Mouse (Mus musculus) hindbrain, postnatal 0 days (tissue): ENCODE data around the gene Usmg5. TPM values are rescaled to one million over a fixed set of nuclear protein-coding genes. Genes with fewer than 3 reads are reported as not detected.

Source experiments
- ATAC-seq: fragments of 200-750 bp; cut with Nextera tagmentation; 2 replicates; pipeline ENCODE4 v1.8.0; 2017; ENCODE audit warnings: mild to moderate bottlenecking, moderate TSS enrichment, moderate library complexity
- DNase-seq: peaks from one replicate; pipeline ENCODE4 v3.0.0-alpha.2; 2015; ENCODE audit warnings: low spot score
- H3K27ac ChIP-seq: fragments of 300-500 bp; sonication (generic); 2 replicates; pipeline ENCODE4 v1.5.1; 2014; ENCODE audit warnings: mild to moderate bottlenecking
- H3K27me3 ChIP-seq: fragments of 300-500 bp; sonication (generic); 2 replicates; pipeline ENCODE4 v1.6.1; 2014; ENCODE audit warnings: low read length, mixed read lengths; ENCODE audit not compliant: insufficient read depth
- H3K36me3 ChIP-seq: fragments of 300-500 bp; sonication (generic); 2 replicates; pipeline ENCODE4 v1.6.1; 2014; ENCODE audit warnings: low read length, mixed read lengths; ENCODE audit not compliant: insufficient read depth
- H3K4me1 ChIP-seq: fragments of 300-500 bp; sonication (generic); 2 replicates; pipeline ENCODE4 v1.6.1; 2014; ENCODE audit warnings: antibody characterized with exemption, low read length, mixed read lengths; ENCODE audit not compliant: insufficient read depth
- H3K4me2 ChIP-seq: fragments of 300-500 bp; sonication (generic); 2 replicates; pipeline ENCODE4 v1.6.1; 2014; ENCODE audit warnings: low read depth, mild to moderate bottlenecking, low read length, moderate library complexity, mixed read lengths
- H3K4me3 ChIP-seq: fragments of 300-500 bp; sonication (generic); 2 replicates; pipeline ENCODE4 v1.5.1; 2014; ENCODE audit warnings: low read length
- H3K9ac ChIP-seq: fragments of 300-500 bp; sonication (generic); replicated peaks from 2 replicates; pipeline ENCODE4 v1.6.1; 2014; ENCODE audit warnings: mild to moderate bottlenecking, low read length, moderate library complexity, mixed read lengths
- H3K9me3 ChIP-seq: fragments of 300-500 bp; sonication (generic); 2 replicates; pipeline ENCODE4 v1.6.1; 2016; ENCODE audit warnings: low read length, mixed read lengths
- CTCF ChIP-seq: IDR thresholded peaks from 2 replicates; pipeline ENCODE4 v1.5.1; 2016; ENCODE audit warnings: antibody characterized with exemption, control low read depth, low read depth
- WGBS: fragments of 180-500 bp; shearing (Covaris S2); extraction: QIAGEN DNeasy Blood & Tissue Kit; methylation state at CpG from one replicate; pipeline ENCODE4 v1.1.7; 2014; 5-methylcytosine and 5-hydroxymethylcytosine counted together
- polyA plus RNA-seq: library from polyadenylated mRNA; unstranded; fragments of >200 nt; fragmentation: Nextera tagmentation; extraction: Ambion mirVana; gene quantifications from 2 replicates; pipeline ENCODE4 v1.2.1, GENCODE M21; 2015
- total RNA-seq: library from RNA; depleted of rRNA; stranded (reverse); fragments of >200 nt; gene quantifications from 2 replicates; pipeline ENCODE4 v1.2.3, GENCODE M21; 2014

The Usmg5 gene
- total and polyA plus RNA-seq, 2 experiments from 2014 or later, result 658 to 2,322 TPM

DNA sequence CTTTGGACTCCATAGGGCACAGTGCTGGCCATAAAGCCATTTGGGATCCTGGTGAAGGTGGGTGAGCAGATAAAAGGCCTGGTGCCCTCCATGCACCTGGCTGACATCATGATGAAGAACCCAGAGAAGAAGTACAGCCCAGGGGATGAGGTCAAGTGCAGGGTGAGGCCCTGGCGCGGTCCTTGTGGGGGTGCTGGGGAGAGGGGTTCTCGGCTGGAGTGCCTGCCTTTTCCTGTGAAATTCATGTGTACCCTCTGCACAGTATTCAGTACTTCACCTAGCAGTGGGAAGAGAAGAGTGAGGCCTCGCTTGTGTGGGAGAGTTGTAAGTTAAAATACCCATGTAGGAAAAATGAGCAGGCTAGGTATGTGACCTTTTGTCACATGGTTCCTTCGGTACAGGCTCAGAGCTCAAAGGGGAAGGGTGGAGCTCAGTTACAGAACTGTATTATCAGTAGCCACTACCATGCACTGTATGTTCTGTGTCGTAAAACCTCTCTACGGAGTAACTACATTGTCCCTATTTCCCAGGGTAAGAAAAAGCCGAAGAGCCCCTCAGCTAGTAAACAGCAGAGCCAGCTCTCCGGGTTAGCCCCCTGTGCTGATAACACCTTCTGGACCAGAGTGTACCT lies 14.3 kb upstream of the Usmg5 start:
- ATAC-seq (no peak), DNase-seq (no peak)
- H3K36me3 ChIP-seq, result peaks cover 77% of the 10 kb centered on the region
- no peak overlapping the region for H3K4me2 ChIP-seq
- H3K9me3 ChIP-seq, result no peaks in the 10 kb centered on the region
- H3K27ac ChIP-seq, result no peak overlapping the region
- H3K27me3 ChIP-seq, result no peaks in the 10 kb centered on the region
- no peaks in the 10 kb centered on the region for H3K4me1 ChIP-seq
- 94% methylated on average over 9 of the region's 9 CpGs for WGBS
- TF ChIP-seq CTCF, result no peak
- no peak overlapping the region for H3K4me3 ChIP-seq
- H3K9ac ChIP-seq, result no peak overlapping the region

DNA sequence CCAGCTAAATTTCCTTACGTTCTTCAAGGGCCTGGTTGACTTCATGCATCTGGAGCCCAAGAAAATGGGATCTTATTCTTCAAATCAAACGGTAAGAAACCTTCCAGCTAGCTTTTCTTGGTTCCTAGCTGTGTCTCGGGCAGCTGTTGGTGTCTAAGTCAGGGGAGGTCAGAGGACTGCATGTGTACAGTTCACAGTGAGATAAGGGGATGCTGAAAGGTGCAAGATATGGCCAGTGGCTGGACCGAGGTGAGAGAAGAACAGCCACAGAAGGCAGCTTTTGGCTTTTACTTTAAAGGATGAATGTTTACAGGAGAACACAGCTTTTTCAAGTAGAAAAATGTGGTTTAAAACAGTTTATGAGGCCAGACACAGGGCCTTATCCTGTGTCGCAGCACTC lies 10.6 kb upstream of the Usmg5 start:
- ATAC-seq (no peak), DNase-seq (no peak)
- Histone ChIP-seq H3K4me3 (no peak overlapping the region), H3K27ac (no peak overlapping the region), H3K36me3 (peaks cover 63% of the 10 kb centered on the region), H3K4me2 (no peak overlapping the region), H3K9ac (no peak overlapping the region), H3K27me3 (no peaks in the 10 kb centered on the region), H3K4me1 (no peaks in the 10 kb centered on the region), H3K9me3 (no peaks in the 10 kb centered on the region)
- WGBS, result 97% methylated on average over 5 of the region's 5 CpGs
- no peak for TF ChIP-seq CTCF

DNA sequence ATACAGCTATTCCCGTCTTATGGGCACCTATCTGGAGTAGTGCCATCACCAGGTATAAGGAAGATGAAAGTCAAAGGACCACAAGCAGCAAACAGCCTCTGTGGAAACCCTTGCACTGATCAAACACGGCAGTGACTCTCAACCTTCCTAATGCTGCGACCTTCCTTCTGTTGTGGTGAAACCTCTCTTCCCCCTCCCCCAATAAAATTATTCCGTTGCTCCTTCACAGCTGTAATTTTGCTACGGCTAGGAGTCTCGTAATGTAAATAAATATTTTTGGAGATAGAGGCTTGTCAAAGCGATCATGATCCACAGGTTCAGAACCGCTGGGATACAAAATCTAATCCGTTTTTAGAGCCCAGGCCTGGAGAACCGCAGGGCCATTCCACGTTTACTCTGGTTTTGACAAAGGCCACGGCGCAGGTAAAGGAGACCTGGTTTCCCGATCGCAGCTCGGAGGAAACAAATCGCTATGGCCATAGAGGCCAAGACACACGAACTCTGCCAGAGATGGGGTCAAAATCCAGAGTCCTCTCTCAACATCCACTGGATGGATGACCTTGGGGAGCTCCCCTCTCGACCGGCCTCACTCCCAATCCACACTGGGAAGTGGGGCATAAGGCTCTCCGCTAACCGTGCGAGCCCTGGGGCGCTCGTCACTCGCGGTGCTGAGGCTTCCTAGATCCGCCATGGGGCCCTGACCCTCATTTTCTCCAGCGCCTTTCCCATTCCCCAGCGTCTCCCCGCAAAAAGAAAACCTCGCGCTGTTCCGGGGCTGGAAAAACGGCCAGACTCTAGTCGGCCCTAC lies 525 bp downstream of the Usmg5 start:
- Histone ChIP-seq H3K36me3 (peaks cover 22% of the 10 kb centered on the region), H3K27me3 (no peaks in the 10 kb centered on the region), H3K9me3 (no peaks in the 10 kb centered on the region), H3K4me1 (peaks cover 13% of the 10 kb centered on the region; the same call in 1 of the 2 replicates), H3K4me3 (peak overlapping the region; percentile 78), H3K9ac (peak overlapping the region; percentile 95), H3K4me2 (peak overlapping the region; percentile 89), H3K27ac (peak overlapping the region; percentile 93)
- DNase-seq (no peak), ATAC-seq (peak; percentile 73)
- no peak for TF ChIP-seq CTCF
- 3% methylated on average over 36 of the region's 36 CpGs for WGBS

DNA sequence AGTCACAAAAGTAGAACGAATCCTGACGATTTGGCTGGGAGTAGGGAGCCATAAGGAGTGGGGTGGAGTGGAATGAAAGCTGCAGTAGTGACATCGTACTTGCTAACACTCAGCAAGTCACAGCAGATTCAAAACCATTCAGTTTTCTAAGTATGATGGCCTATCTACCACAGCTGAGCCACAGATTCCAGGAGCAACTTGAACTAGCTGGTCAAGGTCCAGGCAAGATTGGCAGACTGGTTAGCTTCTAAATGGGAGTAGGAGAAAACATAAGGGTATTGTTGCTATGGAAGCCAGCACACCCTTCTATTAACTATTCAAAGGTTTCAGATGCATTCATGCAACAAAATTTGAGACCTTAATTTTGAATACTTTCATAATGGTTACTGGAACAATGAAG lies 2.2 kb downstream of the Usmg5 start:
- DNase-seq (no peak), ATAC-seq (no peak)
- Histone ChIP-seq H3K9me3 (no peaks in the 10 kb centered on the region), H3K4me1 (peaks cover 13% of the 10 kb centered on the region; the same call in 1 of the 2 replicates), H3K4me2 (no peak overlapping the region), H3K27me3 (no peaks in the 10 kb centered on the region), H3K27ac (no peak overlapping the region), H3K4me3 (no peak overlapping the region), H3K36me3 (peaks cover 30% of the 10 kb centered on the region), H3K9ac (no peak overlapping the region)
- WGBS, result 81% methylated on average over 3 of the region's 3 CpGs
- TF ChIP-seq CTCF, result no peak

DNA sequence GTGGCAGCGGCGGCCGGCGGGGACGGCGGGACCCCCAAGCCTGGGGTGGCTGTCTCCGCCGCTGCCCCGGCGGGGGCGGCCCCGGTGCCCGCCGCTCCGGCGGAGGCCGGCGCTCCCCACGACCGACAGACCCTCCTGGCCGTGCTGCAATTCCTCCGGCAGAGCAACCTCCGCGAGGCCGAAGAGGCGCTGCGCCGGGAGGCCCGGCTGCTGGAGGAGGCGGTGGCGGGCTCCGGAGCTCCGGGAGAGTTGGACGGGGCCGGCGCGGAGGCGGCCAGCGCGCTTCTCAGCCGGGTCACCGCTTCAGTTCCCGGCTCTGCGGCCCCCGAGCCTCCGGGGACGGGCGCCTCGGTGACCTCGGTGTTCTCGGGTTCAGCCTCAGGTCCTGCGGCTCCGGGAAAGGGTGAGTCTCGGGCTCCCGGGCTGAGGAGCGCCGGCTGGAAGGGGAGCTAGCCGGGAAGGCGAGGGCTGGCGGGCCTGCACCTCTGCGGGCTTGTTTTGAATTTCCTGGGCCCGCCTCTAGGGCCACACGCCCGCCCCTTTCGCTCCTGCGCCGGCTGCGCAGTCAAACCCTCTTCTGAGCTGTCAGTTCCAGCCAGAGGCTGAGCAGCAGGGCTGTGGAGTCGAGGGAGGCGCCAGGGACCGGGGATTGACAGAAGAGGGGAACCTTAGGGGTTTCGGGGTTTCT lies 22.4 kb downstream of the Usmg5 start:
- Histone ChIP-seq H3K4me1 (no peaks in the 10 kb centered on the region), H3K4me3 (peak overlapping the region; percentile 96), H3K4me2 (peak overlapping the region; percentile 75), H3K36me3 (peaks cover 12% of the 10 kb centered on the region), H3K9me3 (no peaks in the 10 kb centered on the region), H3K27me3 (no peaks in the 10 kb centered on the region), H3K9ac (peak overlapping the region; percentile 89), H3K27ac (peak overlapping the region; percentile 88)
- 0% methylated on average over 46 of the region's 72 CpGs for WGBS
- DNase-seq, result peak; percentile 90
- peak; percentile 94 for ATAC-seq
- TF ChIP-seq CTCF, result peak; percentile 35; the same call in 1 of the 2 replicates

DNA sequence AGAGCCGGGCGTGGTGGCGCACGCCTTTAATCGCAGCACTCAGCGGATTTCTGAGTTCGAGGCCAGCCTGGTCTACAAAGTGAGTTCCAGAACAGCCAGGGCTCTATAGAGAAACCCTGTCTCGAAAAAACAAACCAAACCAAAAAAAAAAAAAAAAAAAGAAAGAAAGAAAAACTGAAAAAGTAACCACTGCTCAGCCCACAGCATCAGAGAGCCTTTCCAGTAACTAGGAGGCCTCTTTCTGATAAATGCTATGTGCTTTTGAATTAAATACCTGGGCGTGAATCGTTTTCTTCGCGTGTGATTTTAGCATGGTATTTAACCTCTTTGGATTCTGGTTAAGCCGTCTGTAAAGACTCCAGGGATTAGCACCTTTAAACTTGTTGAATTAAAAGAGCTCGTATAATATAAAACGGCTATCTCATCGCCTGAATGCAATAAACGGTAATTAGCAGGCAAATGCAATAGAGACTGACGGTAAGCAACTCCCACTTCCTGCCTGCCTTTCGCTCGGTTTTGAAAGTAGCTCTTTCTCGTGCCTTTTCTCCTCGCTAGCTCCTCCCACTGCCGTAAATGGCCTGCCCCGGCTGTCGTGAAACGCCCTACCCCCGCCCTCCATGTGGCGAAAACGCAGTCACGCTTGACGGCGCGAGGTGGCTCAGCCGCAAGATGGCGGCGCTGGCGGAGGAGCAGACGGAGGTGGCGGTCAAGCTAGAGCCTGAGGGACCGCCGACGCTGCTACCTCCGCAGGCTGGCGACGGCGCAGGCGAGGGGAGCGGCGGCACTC lies 23.2 kb downstream of the Usmg5 start, which contains the start of gene Taf5:
Gene Taf5, plus strand, starts transcription at position 651 of the 787 bp plus-strand sequence.
- Histone ChIP-seq H3K27ac (peak within 1 kb of the TSS; percentile 88), H3K27me3 (no peaks in the 10 kb centered on the region), H3K4me3 (peak within 1 kb of the TSS; percentile 96), H3K4me2 (peak within 1 kb of the TSS; percentile 75), H3K36me3 (peaks cover 8% of the 10 kb centered on the region), H3K9me3 (no peaks in the 10 kb centered on the region), H3K9ac (peak within 1 kb of the TSS; percentile 89), H3K4me1 (no peaks in the 10 kb centered on the region)
- ATAC-seq, result peak; percentile 88
- peak; percentile 99 for DNase-seq
- WGBS, result 11% methylated on average over 47 of the region's 49 CpGs
- peak; percentile 37 for TF ChIP-seq CTCF
